Mouse (Mus musculus) lung, postnatal 14 days (tissue): Measurements from ENCODE around the gene Amacr.
"Not testable (repeated sequence)": the region's sequence is repeated elsewhere in the genome, so short reads cannot be mapped to it uniquely, and the experiment has no call there.

Experiments used
- DNase-seq: peaks from one replicate; pipeline ENCODE4 v3.0.0; 2021

Gene Amacr

GRCm38 (mm10) chr15:10981377-10982063, at the start of gene Amacr:
TSS of gene Amacr (plus strand) at chr15:10981756.
- DNase-seq: peak; percentile 88

- DNase-seq: no peak
Measured at GRCm38 (mm10) chr15:10933930-10934329, 47.6 kb upstream of the Amacr start.

GRCm38 (mm10) chr15:10940148-10941108, 41.1 kb upstream of the Amacr start:
- DNase-seq: peak; percentile 28

DNA sequence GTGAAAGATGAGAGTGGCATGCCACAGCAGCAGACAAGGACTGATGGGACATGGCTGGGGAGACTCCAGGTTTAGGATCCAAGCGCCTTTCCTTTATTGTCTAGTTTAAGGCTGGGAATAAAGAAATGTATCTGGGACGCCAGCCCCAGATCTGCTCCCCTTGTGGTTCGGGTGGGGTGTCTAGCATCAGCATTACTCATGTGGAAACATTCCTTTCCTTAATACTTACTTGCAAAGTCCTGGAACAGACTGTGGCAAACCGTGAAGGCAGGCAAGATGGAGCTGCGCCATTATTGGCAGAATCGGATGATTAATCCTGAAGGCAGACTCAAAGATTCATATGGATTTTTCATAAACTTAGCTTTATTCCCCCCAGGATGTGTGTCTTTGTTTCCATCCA, 39.7 kb upstream of the Amacr start:
- no peak for DNase-seq

DNA sequence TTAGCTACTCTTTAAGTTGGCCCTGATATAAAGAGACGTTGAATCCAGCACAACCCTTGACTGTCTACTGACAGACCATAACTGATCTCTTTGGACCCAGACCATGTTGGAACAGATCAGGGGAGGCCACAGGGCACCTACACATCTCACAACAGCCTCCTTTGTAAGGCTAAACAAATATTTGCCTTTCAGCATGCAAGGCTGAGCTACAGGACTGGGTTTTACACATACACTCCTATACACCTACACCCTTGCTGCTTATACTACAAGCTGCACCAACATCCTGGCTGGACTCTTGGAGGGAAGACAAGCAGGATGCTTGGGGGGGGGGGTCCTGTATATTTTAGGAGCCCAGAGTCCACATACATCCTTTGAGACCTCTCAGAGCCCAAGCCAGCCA, 33.7 kb upstream of the Amacr start:
- DNase-seq: no peak

DNA sequence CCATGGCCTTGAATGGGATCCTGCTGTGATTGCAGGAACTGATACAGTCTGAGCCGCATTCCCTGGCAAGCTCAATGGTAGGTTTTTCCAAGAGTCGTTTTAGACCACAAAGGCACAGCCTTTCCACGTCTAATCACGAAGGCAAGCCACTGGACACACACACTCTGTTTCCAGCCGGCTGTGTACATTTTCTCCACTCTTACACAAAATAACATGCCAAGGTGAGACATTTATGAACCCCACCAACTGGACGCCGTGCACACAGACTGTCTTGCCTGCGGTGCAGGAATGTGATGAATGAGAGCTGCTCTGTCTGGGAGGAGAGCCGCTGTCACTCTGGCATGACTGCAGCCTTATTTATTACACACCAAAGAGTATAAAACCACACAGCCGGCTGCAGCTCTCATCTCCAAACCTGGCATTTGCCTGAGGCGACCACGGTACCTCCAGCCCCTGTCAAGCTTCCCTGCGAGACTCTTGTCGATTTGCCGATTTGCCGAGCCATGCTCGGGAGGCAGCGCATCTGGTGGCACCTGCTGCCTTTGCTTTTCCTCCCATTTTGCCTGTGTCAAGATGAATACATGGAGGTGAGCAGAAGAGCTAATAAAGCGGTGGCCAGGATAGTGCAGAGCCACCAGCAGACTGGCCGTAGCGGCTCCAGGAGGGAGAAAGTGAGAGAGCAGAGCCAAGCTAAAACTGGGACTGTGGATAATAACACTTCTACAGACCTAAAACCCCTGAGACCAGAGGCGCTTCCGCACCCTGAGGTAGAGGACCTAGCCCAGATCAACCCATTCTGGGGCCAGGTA, 29.4 kb upstream of the Amacr start, which contains the start of gene C1qtnf3:
C1qtnf3 (plus strand) TSS at position 382 of the 809 bp plus-strand sequence.
- no peak for DNase-seq

DNA sequence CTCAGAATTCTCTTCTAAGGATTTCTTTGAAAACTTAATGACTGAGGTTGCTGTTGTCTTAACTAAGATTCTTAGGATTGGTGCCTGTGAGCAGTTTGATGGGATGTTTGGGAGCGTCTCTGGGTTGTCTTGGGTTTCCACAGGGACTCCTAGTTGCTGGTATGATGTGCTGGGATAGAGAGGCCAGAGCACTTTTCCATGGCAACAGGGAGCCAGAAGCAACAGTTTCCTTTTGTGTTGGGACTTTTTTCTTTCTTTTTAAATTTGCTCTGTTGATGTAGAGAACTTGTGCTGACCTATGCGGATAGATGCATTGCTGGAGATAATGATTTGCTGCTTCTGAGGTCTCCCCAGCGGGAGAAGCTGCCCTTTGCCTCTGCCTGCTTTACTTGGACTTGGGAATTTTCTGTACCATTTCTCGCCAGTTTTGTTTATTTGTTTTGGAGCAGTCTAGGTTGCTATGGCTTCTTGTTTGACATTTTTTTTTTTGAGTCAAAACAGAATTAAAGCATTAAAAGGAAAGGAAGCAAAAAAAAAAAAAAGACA, 28.7 kb upstream of the Amacr start:
- no peak for DNase-seq

- DNase-seq: no peak
Measured at GRCm38 (mm10) chr15:10953465-10953864, 28.1 kb upstream of the Amacr start.

GRCm38 (mm10) chr15:10954381-10955016, 27.1 kb upstream of the Amacr start:
- no peak for DNase-seq

DNA sequence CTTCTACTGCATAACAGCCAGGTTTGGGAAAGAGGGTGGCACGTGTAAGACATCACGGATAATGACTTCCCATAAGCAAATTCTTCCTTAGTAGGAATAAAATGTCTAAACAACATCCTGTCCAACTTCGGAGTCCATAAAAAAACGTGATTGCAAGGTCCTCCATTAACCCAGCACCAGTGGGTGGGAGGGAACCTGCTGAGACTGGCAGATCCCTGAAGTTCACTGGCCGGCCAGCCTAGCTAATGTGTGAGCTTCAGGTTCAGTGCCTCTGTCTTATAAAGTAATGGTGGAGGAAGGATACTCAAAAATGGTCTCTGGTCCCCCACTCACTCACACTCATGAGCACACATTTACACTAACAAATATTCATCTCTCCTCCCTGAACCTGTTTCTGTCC, 26.4 kb upstream of the Amacr start:
- DNase-seq: no peak

DNA sequence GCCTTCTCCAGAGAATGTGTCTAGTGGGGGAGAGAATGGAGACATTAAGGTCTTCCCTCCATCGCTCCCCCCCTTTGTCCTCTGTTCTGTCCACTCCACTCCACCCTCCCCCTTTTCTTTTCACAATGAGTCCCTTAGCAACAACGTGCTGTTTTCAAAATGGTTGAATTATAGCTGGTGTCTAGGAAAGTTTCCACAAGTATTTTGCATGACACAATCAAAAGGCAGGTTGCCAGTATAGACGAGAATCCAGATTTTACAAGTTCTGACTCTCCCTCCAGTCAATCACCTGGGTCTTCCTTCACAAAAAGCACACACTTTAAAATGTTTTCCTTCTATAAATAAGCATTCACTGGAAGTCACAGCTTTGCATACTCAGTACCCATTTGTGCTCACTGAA, 24.9 kb upstream of the Amacr start:
- no peak for DNase-seq

DNA sequence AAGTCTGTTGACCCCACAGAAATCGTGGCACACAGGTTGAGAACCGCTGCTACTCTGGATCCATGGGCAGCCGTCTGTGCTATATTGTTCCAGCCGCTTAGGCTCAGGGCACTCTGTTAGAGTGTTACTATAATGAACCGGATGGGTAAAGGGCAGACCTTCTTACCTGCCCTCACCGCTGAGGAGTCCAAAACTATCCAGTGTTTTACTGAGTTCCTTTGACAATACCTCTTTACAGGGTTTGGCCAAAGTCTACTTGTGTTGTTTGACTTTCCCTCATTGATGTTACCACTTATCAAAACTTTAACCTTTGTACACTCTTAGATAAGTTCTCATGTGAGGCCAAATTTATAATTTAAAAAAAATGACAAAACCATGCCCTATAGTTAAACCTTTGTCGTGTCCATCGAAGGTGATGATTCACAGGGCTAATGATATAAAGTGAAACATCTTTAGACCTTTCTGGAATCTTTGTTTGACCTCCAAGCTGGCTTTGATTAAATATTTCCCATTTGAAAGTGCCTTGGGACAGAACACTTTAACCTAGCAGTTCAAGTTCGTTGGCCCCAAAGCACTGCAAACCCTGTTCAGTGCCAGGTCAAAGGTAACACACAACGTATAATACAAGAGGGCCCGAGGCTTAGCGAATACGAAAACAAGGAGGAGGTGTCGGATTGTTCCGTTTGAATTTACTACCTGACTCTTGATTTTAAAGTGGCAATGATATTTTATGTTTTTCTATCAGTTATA, 22.1 kb upstream of the Amacr start:
- no peak for DNase-seq

DNA sequence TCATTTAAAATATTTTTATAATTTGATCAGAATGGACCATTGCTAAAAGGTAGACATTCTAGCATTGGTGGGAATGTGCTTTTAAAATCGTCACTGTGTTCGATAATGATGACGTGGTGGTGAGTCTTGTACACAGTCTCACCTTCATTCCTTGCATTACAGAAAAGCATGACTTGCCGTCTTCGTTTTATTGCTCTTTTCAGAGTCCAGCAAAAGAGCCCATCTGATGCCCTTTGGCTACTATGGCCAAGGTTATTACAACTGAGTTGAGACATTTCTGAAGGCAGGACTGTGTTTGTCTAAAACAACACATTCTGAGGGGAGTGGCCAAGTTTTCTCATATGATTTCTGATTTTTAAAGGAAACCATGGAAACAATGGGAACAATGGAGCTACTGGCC, 21.3 kb upstream of the Amacr start:
- no peak for DNase-seq

GRCm38 (mm10) chr15:10962601-10963000, 19.0 kb upstream of the Amacr start:
- no peak for DNase-seq

DNA sequence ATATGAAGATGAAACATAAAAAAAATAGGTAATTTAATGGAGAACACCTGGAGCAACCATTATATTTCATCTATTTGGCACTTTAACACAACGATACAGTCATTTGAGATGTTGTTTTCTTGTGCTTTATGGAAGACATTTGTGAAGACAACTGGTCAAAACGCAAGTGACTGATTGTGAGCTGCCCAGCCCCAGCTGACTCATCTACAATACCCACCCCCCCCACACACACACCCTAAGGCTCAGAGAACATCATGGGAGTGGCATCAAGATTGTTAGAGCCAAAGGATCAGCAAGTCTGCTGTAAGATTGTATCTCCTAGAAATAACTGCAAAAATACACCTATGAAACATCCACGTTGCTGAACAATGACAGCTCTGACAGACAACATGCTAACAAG, 12.1 kb upstream of the Amacr start:
- DNase-seq: no peak

- no peak for DNase-seq
Measured at GRCm38 (mm10) chr15:10970777-10971176, 10.8 kb upstream of the Amacr start.

DNA sequence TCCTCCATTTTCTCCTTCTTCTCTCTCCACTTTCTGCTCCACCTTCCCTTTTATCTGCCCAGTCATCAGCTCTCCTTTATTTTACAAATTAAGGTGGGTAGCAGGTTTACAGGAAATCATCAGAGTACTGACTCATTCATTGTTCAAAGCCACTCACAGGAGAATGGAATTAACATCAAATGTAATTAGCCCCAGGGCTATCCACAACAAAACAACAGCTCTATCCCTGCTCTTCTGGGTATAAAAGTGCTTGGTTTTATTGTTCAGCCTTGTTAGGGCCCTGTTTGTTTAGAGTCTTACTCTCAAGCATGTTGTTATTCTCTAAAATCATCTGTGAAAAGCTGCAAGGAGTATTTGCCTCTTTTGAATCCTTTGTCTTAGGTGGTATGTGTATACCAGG, 4.4 kb upstream of the Amacr start:
- no peak for DNase-seq

DNA sequence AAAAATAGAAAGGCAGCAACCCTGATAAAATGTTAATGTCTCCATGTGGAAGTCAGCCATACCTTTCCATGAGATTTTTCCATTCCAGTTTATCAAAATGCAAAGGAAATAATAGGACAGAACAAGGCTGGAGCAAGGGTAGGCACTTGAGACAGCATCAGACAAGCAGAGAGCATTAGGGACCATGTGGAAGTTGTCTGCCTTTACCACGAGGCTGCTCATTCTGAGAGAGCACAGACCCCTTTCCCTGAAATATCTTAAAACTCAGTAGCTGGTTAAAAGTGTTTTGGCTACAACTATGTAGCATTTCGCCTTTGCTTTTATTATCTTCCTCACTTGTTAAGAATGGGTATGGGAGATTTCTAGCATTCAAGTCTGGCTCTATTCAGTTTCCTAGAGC, 844 bp upstream of the Amacr start:
- no peak for DNase-seq

GRCm38 (mm10) chr15:10982064-10982435, 494 bp downstream of the Amacr start:
- no peak for DNase-seq

- DNase-seq: no peak
Measured at GRCm38 (mm10) chr15:10985756-10986155, 4.2 kb downstream of the Amacr start.

GRCm38 (mm10) chr15:10986477-10986876, 4.9 kb downstream of the Amacr start:
- DNase-seq: not testable (repeated sequence)

GRCm38 (mm10) chr15:10990411-10990810, 8.9 kb downstream of the Amacr start:
- DNase-seq: no peak
